Comparison of ENCODE assay signal across 18 mouse cellular contexts in the genomic region with DNA sequence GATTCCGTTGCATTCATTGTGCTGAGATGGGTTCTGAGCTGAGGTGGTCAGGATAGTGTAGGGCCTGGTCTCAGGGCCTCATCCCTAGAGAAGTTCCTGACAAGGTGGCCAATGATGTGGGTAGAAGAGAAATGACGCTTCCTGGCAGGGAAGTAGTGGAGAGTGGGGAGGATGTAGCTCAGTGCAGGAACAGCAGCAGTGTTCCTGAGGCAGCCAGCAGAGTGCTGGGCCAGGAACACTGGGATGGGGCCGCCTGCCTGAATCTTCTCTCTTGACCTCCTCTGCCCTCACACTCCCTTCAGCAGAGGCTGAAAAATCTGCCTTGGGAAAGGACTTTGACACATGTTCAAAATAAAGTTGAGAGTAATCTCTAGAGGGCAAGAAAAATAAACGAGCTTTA.
A peak's percentile ranks its signal among the peaks of the same experiment; 100 is the strongest.
DNase-seq lines count a peak whose midpoint lies in the region; ATAC-seq lines count a peak whose summit lies in the region.
"Had no signal": no experiment of that assay in that cellular context is flagged by ENCODE, and none has a peak within 500 bp of the region (broad histone marks: within the 10 kb centered on the region; RNA-seq: fewer than 3 reads in every experiment).

No protein-coding gene starts in this region.

- H3K27me3 ChIP-seq in kidney, embryonic 16.5 days (ENCODE audit: insufficient read depth, low read length), result no peaks in the 10 kb centered on the region
- H3K27me3 ChIP-seq: embryonic facial prominence, embryonic 15.5 days; forebrain, embryonic 12.5 days; heart, embryonic 15.5 days; hindbrain, embryonic 15.5 days; limb, embryonic 15.5 days; lung, embryonic 15.5 days had no signal

- H3K4me2 ChIP-seq in kidney, embryonic 16.5 days (replicated peaks; ENCODE audit: low read depth, low read length), result no peak overlapping the region
- H3K4me2 ChIP-seq: embryonic facial prominence, embryonic 15.5 days; forebrain, embryonic 12.5 days; heart, embryonic 15.5 days; hindbrain, embryonic 15.5 days; limb, embryonic 15.5 days; lung, embryonic 15.5 days had no signal

- H3K27ac ChIP-seq in kidney, embryonic 16.5 days (ENCODE audit: low read length), result no peak overlapping the region
- H3K27ac ChIP-seq: embryonic facial prominence, embryonic 15.5 days; forebrain, embryonic 12.5 days; heart, embryonic 15.5 days; hindbrain, embryonic 15.5 days; kidney, postnatal 0 days; limb, embryonic 15.5 days; lung, embryonic 15.5 days had no signal

- H3K4me3 ChIP-seq in kidney, embryonic 16.5 days (ENCODE audit: low read length), result no peak overlapping the region
- H3K4me3 ChIP-seq: embryonic facial prominence, embryonic 15.5 days; forebrain, embryonic 12.5 days; heart, embryonic 15.5 days; hindbrain, embryonic 15.5 days; limb, embryonic 15.5 days; lung, embryonic 15.5 days had no signal

- H3K4me1 ChIP-seq in kidney, embryonic 16.5 days (ENCODE audit: insufficient read depth, low read length), result peaks cover 8% of the 10 kb centered on the region; the same call in 1 of the 2 replicates
- H3K4me1 ChIP-seq: forebrain, embryonic 12.5 days; hindbrain, embryonic 15.5 days had no signal

- H3K9ac ChIP-seq in kidney, embryonic 16.5 days (replicated peaks; ENCODE audit: low read length), result no peak overlapping the region
- H3K9ac ChIP-seq: embryonic facial prominence, embryonic 15.5 days; forebrain, embryonic 12.5 days; heart, embryonic 15.5 days; hindbrain, embryonic 15.5 days; limb, embryonic 15.5 days; lung, embryonic 15.5 days had no signal

- peak; percentile 23 for DNase-seq in kidney, adult 11 months
- DNase-seq in urinary bladder, postnatal 14 days (ENCODE audit: low spot score), result peak; percentile 17
- DNase-seq in urinary bladder, adult 2 months (ENCODE audit: low spot score), result no peak
- DNase-seq in heart, postnatal 4 days, result peak; percentile 12
- DNase-seq in thymus, postnatal 36 days, result no peak
- DNase-seq in thymus, postnatal 14 days, result no peak
- DNase-seq: adrenal gland, postnatal 14 days; cerebellum, adult 9-10 months; right cerebral cortex, adult 18-20 months; spleen, adult 18-20 months had no signal

- 52% methylated on average over 4 of the region's 4 CpGs for WGBS in kidney, embryonic 16.5 days

- H3K36me3 ChIP-seq in kidney, embryonic 16.5 days (ENCODE audit: insufficient read depth, low read length), result no peaks in the 10 kb centered on the region
- H3K36me3 ChIP-seq: embryonic facial prominence, embryonic 15.5 days; forebrain, embryonic 12.5 days; heart, embryonic 15.5 days; hindbrain, embryonic 15.5 days; limb, embryonic 15.5 days; lung, embryonic 15.5 days had no signal

- no peaks in the 10 kb centered on the region for H3K9me3 ChIP-seq in kidney, embryonic 16.5 days (ENCODE audit: low read length)
- H3K9me3 ChIP-seq: embryonic facial prominence, embryonic 15.5 days; forebrain, embryonic 12.5 days; heart, embryonic 15.5 days; hindbrain, embryonic 15.5 days; limb, embryonic 15.5 days; lung, embryonic 15.5 days had no signal

- no peak for ATAC-seq in kidney, embryonic 16.5 days (ENCODE audit: low FRiP score, low TSS enrichment)

Comparison
In these comparisons a context has a peak if more than half of its experiments do, and no peak if none do; other contexts are left out.
1. DNase-seq: peak in kidney, adult 11 months (single experiment), urinary bladder, postnatal 14 days (single experiment) and heart, postnatal 4 days (single experiment); none in urinary bladder, adult 2 months (single experiment), thymus, postnatal 36 days (0 of 2) and thymus, postnatal 14 days (single experiment).